Mouse (Mus musculus) C2C12 (cell line): ENCODE results near the gene Mboat2.

Source experiments
- CTCF ChIP-seq: IDR thresholded peaks from one replicate; pipeline ENCODE4 v1.5.1; 2011; ENCODE audit not compliant: control insufficient read depth, insufficient read depth, insufficient read length
- FOSL1 ChIP-seq: IDR thresholded peaks from one replicate; pipeline ENCODE4 v1.8.0; 2011; ENCODE audit warnings: mild to moderate bottlenecking, low read length; ENCODE audit not compliant: poor library complexity, insufficient read depth, severe bottlenecking
- MAX ChIP-seq: IDR thresholded peaks from one replicate; pipeline ENCODE4 v1.6.1; 2011; ENCODE audit warnings: mild to moderate bottlenecking, control low read depth
- MYOD1 ChIP-seq: IDR thresholded peaks from one replicate; pipeline ENCODE4 v1.6.1; 2011; ENCODE audit warnings: low read depth; ENCODE audit not compliant: control insufficient read depth, insufficient read length
- MYOG ChIP-seq: IDR thresholded peaks from one replicate; pipeline ENCODE4 v1.6.1; 2011; ENCODE audit not compliant: control insufficient read depth, insufficient read length; ENCODE audit errors: extremely low read depth
- USF1 ChIP-seq: IDR thresholded peaks from one replicate; pipeline ENCODE4 v1.6.1; 2011; ENCODE audit warnings: low read depth, mild to moderate bottlenecking, control low read depth, moderate library complexity

GRCm38 (mm10) chr12:24958526-24958925, 127.8 kb downstream of the Mboat2 start:
- TF ChIP-seq CTCF (no peak), FOSL1 (no peak), MYOG (no peak), MYOD1 (no peak), MAX (no peak), USF1 (no peak)
